Mouse (Mus musculus): ENCODE results near the gene Dclre1b. TPM values are rescaled to one million over a fixed set of nuclear protein-coding genes. Genes with fewer than 3 reads are reported as not detected.

Gene Dclre1b
- polyA plus RNA-seq, 1 experiment: 6.3 TPM

DNA sequence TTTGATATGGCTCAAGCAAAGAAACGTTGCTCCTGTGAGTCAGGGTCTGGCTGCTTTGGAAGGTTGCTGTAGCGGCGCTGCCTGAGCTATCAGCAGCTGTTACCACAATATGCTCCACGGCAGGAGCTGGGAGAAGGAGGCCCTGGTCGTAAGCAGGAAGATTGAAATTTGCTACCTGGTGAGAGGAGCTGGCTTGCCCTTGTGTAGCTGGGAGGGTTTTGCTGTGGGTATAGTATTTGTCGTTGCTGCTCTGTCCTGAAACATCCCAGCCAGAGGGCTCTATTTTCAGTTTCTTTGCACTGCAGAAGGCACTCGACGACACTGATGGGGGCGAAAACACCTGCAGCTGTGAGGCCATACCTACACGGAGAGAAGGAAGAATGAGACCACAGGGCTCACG, 31.3 kb downstream of the Dclre1b start:
- DNase-seq (ENCODE audit: extremely low spot score in 1 of 2, low spot score in 1 of 2): peak in 1 of 2 experiments; percentile 22

DNA sequence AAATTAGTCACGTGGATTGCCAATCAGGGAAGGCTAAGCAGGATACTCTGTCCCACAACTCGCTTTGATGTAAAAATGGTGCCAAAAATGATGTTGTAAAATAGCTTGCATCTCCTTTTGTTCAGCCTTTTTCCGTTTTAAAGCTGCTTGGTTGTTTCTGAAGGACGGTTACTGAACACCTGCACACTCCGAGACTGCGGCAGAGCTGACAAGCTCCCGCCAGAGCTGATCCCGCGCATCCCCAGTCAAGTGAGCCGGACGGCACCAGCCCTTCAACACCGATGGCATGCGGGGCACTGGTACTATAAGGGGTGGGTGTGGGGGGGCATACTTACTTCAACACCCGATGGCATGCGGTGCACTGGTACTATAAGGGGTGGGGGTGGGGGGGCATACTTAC, 35.2 kb downstream of the Dclre1b start:
- DNase-seq (ENCODE audit: extremely low spot score in 1 of 2, low spot score in 1 of 2): no peak

GRCm38 (mm10) chr3:103773508-103773907, 35.7 kb downstream of the Dclre1b start:
- DNase-seq (ENCODE audit: extremely low spot score in 1 of 2, low spot score in 1 of 2): no peak

- DNase-seq (ENCODE audit: extremely low spot score in 1 of 2, low spot score in 1 of 2): no peak
Observed at GRCm38 (mm10) chr3:103772846-103773245, 36.4 kb downstream of the Dclre1b start.

DNA sequence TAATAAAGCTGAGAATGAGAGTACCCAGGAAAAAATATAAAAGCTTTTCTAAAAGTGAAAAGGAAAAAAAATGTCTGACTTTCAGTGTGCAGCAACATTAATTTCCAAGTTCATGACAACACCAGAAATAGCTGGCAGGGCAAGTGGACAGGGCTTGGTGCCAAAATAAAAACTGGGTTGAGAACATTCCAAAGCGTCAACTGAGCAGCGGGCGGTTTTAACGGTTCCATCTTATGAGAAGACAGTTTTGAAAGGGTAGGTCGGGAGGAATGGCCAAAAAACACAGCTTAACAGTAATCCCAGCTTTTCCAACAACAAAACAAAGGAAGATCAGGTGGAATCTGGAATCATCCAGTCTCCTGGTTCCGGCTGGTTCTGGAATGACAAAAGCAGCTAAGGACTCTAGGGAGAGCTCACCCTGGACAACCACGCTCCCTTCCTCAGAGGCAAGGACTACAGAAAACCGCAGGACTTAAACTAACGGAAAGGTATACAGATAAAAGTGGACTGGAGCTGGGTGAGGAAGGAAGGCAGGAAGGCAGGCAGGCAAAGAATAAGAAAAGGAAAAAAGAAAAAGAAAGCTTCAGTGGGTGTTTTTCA, 37.6 kb downstream of the Dclre1b start:
- peak in 1 of 2 experiments; percentile 48 for DNase-seq (ENCODE audit: extremely low spot score in 1 of 2, low spot score in 1 of 2)

DNA sequence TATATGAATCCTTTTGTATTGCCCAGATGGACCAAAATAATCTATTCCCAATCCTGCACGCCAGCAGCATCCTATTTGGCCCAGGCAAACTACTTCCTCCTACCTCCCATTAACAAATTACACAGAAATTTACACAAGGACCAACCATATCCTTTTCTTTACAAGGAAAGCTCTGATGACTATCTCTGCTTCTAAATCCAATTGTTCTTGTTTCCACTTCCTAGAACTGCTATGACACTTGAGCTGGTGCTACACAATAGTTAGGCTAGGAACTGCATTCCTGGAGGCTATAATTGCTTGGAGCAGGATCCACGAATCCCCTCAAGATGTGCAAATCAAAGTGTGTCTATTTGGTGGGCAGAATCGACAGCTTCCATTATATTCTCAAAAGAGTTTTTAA, 42.5 kb downstream of the Dclre1b start:
- DNase-seq (ENCODE audit: extremely low spot score in 1 of 2, low spot score in 1 of 2): no peak

DNA sequence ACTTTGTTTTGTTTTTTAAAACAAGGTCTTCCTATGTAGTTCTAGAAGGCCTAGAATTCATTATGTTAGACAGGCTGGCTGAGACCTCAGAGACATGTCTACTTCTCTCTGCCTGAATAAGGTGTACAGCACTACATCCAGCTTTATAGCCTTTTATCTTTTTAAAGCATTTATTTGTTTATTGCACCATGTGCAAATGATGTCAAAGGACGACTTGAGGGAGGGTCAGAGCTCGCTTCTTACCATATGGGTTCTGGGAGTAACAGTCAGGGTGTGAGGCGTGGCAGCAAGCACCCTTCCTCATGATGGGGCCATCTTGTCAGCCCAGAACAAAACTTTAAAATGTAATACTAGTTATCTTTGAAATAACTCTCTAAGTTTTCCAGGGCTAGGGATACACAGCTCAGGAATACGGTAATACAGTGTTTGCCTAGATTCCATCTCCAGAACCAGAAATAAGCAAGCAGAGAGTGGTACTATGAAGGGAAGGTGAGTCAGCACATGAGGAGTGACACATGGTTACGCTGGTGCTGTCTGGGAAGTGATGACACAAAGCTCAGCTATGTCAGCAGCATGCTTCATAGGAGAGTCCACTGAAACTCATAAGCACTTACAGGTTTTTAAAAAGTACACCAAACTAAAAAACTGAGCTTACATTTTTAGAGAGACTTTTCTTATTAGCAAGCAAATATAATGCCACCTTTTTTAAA, 49.8 kb downstream of the Dclre1b start:
- no peak for DNase-seq (ENCODE audit: extremely low spot score in 1 of 2, low spot score in 1 of 2)

GRCm38 (mm10) chr3:103758456-103758855, 50.8 kb downstream of the Dclre1b start:
- no peak for DNase-seq (ENCODE audit: extremely low spot score in 1 of 2, low spot score in 1 of 2)

- DNase-seq (ENCODE audit: extremely low spot score in 1 of 2, low spot score in 1 of 2): no peak
Observed at GRCm38 (mm10) chr3:103756920-103757319, 52.3 kb downstream of the Dclre1b start.

DNA sequence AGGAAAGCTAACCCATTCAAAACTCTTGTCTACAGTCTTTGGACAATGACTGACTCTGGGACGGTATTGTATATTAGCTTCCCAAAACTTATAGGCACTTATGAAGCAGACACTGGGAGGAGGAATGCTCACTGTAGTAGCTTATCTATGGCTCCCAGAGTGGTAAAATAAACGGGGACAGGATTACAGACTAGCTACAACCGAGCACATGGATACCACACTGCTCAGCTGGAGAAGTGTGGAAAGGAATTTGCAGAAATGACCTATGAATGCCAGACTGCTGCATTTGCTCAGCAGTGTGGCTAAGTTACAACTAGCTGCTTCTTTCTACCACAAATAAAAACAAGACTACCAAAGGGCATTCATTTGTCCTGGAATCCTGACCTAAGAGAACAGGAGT, 53.9 kb downstream of the Dclre1b start:
- DNase-seq (ENCODE audit: extremely low spot score in 1 of 2, low spot score in 1 of 2): no peak

DNA sequence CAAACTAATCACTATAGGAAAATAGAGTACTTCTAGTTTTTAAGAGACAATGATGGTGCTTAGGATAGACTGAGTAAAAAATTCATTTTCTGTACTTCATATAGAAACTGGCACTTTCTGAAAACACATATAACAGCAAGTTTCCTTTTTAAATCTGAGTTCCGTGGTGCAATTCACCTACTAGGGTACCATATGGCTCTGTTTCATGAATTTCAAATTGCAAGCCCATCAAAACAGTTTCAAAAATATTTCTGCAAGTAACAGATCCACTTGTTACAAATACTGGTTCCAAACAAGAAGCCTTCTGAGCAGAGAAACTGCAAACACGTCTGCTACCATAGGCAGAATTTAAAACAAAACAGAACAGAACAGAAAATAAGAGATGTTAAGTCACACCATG, 57.7 kb downstream of the Dclre1b start:
- peak in 1 of 2 experiments; percentile 42 for DNase-seq (ENCODE audit: extremely low spot score in 1 of 2, low spot score in 1 of 2)

Other genes starting within 250 kb of the Dclre1b start
- 61.9 and 68.6 TPM in 2 replicates for gene Syt6, start 234.2 kb downstream of the Dclre1b start, polyA plus RNA-seq (2012; rRNA removed)
- gene Atg4a-ps, start 163.4 kb downstream of the Dclre1b start, polyA plus RNA-seq (2012; rRNA removed): 0.06 and 0.12 TPM in 2 replicates
- gene Olfml3, start 71.4 kb downstream of the Dclre1b start, polyA plus RNA-seq (2012; rRNA removed): 11.0 and 14.8 TPM in 2 replicates
- gene Gm10964, start 70.1 kb downstream of the Dclre1b start, polyA plus RNA-seq (2012; rRNA removed): not detected in 2 replicates
- gene Hipk1, start 17.9 kb downstream of the Dclre1b start, polyA plus RNA-seq (2012; rRNA removed): 43.6 and 48.6 TPM in 2 replicates
- 14.7 and 15.7 TPM in 2 replicates for gene Ap4b1, start 76 bp upstream of the Dclre1b start, polyA plus RNA-seq (2012; rRNA removed)
- 0.20 TPM in 1 of 2 replicates, not detected in the other for gene Gm43064, start 129 bp upstream of the Dclre1b start, polyA plus RNA-seq (2012; rRNA removed)
- 2.6 and 2.8 TPM in 2 replicates for gene Bcl2l15, start 23.2 kb upstream of the Dclre1b start, polyA plus RNA-seq (2012; rRNA removed)
- 0.92 and 1.1 TPM in 2 replicates for gene Ptpn22, start 50.4 kb upstream of the Dclre1b start, polyA plus RNA-seq (2012; rRNA removed)
- gene Rsbn1, start 104.7 kb upstream of the Dclre1b start, polyA plus RNA-seq (2012; rRNA removed): 12.8 and 12.9 TPM in 2 replicates
- gene Phtf1, start 158.7 kb upstream of the Dclre1b start, polyA plus RNA-seq (2012; rRNA removed): 26.4 and 26.8 TPM in 2 replicates

Measured in frontal cortex, adult 2 months (tissue).